Mouse (Mus musculus): ENCODE data around the gene Ncapd2.

GRCm38 (mm10) chr6:125164672-125165327 is 26.7 kb downstream of the Ncapd2 start:
- TF ChIP-seq POLR2A (IDR thresholded peaks at IDR 0.05; ENCODE audit: insufficient read length, low read depth): no peak
- TF ChIP-seq MAX (IDR thresholded peaks at IDR 0.05; ENCODE audit: low read depth): no peak
- TF ChIP-seq REST (IDR thresholded peaks at IDR 0.05; ENCODE audit: insufficient read depth, insufficient read length): no peak
- TF ChIP-seq E2F4 (IDR thresholded peaks at IDR 0.05; ENCODE audit: insufficient read depth): peak; percentile 47
- no peak for TF ChIP-seq SRF (IDR thresholded peaks at IDR 0.05; ENCODE audit: control insufficient read depth, insufficient read length, low read depth)
- TF ChIP-seq POLR2AphosphoS2 (IDR thresholded peaks at IDR 0.05; ENCODE audit: insufficient read length, low read depth): peak; percentile 61
- TF ChIP-seq TCF3 (IDR thresholded peaks at IDR 0.05; ENCODE audit: insufficient read length, low read depth): no peak
- TF ChIP-seq TCF12 (IDR thresholded peaks at IDR 0.05; ENCODE audit: insufficient read depth, poor library complexity, severe bottlenecking): no peak
- no peak for TF ChIP-seq MYOG (IDR thresholded peaks at IDR 0.05; ENCODE audit: control insufficient read depth in 1 of 3, insufficient read depth in 1 of 3, insufficient read length in 2 of 3, low read depth in 2 of 3)
